Mouse (Mus musculus): Measurements from ENCODE around the gene Pet100. TPM values are rescaled to one million over a fixed set of nuclear protein-coding genes. Genes with fewer than 3 reads are reported as not detected.

The Pet100 gene
- total RNA-seq, 2 experiments from 2014 or later = 82.1 to 87.9 TPM

- DNase-seq (ENCODE audit: extremely low spot score in 1 of 2, low spot score in 1 of 2) = no peak
Measured at GRCm38 (mm10) chr8:3674671-3675070, 53.3 kb downstream of the Pet100 start.

Other genes with a start within 250 kb of the Pet100 start
- 10 to 100 TPM; 41.6 to 43.6 TPM for gene Arhgef18, start 228.5 kb upstream of the Pet100 start, total RNA-seq (2021)
- 1 to 10 TPM in 1 of 2 experiments, under 1 TPM in 1; 0.59 to 1.2 TPM for gene Pex11g, start 153.9 kb upstream of the Pet100 start, total RNA-seq (2021)
- under 1 TPM; 0.23 to 0.30 TPM for gene Tex45, start 150.7 kb upstream of the Pet100 start, total RNA-seq (2021)
- gene Zfp358, start 128.4 kb upstream of the Pet100 start, total RNA-seq (2021) = 10 to 100 TPM; 29.0 to 32.5 TPM
- gene Mcoln1, start 121.1 kb upstream of the Pet100 start, total RNA-seq (2021) = 10 to 100 TPM; 72.7 to 85.3 TPM
- 10 to 100 TPM; 59.1 to 77.1 TPM for gene Pnpla6, start 106.2 kb upstream of the Pet100 start, total RNA-seq (2021)
- gene C330021F23Rik, start 53.6 kb upstream of the Pet100 start, total RNA-seq (2021) = not detected
- 10 to 100 TPM; 35.5 to 38.1 TPM for gene Camsap3, start 34.3 kb upstream of the Pet100 start, total RNA-seq (2021)
- gene Xab2, start 232 bp upstream of the Pet100 start, total RNA-seq (2021) = 10 to 100 TPM; 37.8 to 41.5 TPM
- under 1 TPM in 1 of 2 experiments, not detected in 1; 0.66 TPM for gene Pcp2, start 4.0 kb downstream of the Pet100 start, total RNA-seq (2021)
- 10 to 100 TPM; 31.2 to 42.2 TPM for gene Stxbp2, start 9.4 kb downstream of the Pet100 start, total RNA-seq (2021)
- gene Retn, start 34.2 kb downstream of the Pet100 start, total RNA-seq (2021) = under 1 TPM; 0.32 to 0.54 TPM
- not detected for gene Mcemp1, start 44.2 kb downstream of the Pet100 start, total RNA-seq (2021)
- gene Fcor, start 50.8 kb downstream of the Pet100 start, total RNA-seq (2021) = 10 to 100 TPM; 22.4 to 23.5 TPM
- 10 to 100 TPM; 26.5 to 32.9 TPM for gene Trappc5, start 54.8 kb downstream of the Pet100 start, total RNA-seq (2021)
- not detected for gene Fcer2a, start 72.6 kb downstream of the Pet100 start, total RNA-seq (2021)
- not detected for gene Clec4g, start 99.1 kb downstream of the Pet100 start, total RNA-seq (2021)
- not detected for gene Cd209a, start 127.4 kb downstream of the Pet100 start, total RNA-seq (2021)
- gene Cd209e, start 232.8 kb downstream of the Pet100 start, total RNA-seq (2021) = not detected